Mouse (Mus musculus): ENCODE results near the gene Dnah6. TPM values are rescaled to one million over a fixed set of nuclear protein-coding genes. Genes with fewer than 3 reads are reported as not detected.

Dnah6 gene
- total and polyA plus RNA-seq, 3 experiments = 0.01 to 0.05 TPM; not detected in 1

DNA sequence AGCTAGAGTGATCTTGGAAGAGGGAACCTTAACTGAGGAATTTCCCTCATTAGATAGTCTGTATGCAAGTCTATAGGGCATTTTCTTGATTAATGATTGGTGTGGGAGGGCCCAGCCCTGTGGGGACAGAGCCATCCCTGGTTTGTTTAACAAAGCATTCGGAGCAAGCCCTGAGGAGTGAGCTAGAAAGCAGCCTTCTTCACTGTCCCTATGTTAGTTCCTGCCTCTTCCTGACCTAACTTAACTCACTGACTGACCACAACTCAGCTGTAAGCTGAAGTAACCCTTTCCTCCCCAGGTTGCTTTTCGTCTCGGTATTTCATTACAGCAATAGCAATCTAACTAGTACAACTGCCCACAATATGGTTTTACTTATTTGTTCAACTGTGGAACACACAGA, 39.0 kb downstream of the Dnah6 start:
- 0 out of 2 replicates have a peak, but pooled peaks cover 2% of the 10 kb centered on the region for H3K4me1 ChIP-seq (ENCODE audit: insufficient read depth, low read depth, low read length)
- H3K4me3 ChIP-seq (ENCODE audit: low read depth, low read length) = no peak overlapping the region
- peaks cover 24% of the 10 kb centered on the region for H3K27me3 ChIP-seq (ENCODE audit: insufficient read depth, low read length)
- DNase-seq (ENCODE audit: low spot score) (no peak), ATAC-seq (ENCODE audit: extremely low read depth, insufficient number of reproducible peaks, low FRiP score, poor library complexity, severe bottlenecking) (no peak)
- TF ChIP-seq GATA2 (IDR thresholded peaks at IDR 0.05; ENCODE audit: borderline replicate concordance, low read depth, low read length) = no peak
- TF ChIP-seq GATA1 (IDR thresholded peaks at IDR 0.05; ENCODE audit: borderline replicate concordance, low read length) = no peak
- no peak for TF ChIP-seq TAL1 (conservative IDR thresholded peaks at IDR 0.05; ENCODE audit: low read depth, low read length)
- no peak for TF ChIP-seq CTCF (IDR thresholded peaks at IDR 0.05; ENCODE audit: low read depth, low read length)
- no peak for TF ChIP-seq POLR2AphosphoS5 (IDR thresholded peaks at IDR 0.05; ENCODE audit: insufficient replicate concordance, low read depth, low read length)
- H3K9me3 ChIP-seq (replicated peaks) = no peaks in the 10 kb centered on the region
- no peaks in the 10 kb centered on the region for H3K36me3 ChIP-seq (replicated peaks)

DNA sequence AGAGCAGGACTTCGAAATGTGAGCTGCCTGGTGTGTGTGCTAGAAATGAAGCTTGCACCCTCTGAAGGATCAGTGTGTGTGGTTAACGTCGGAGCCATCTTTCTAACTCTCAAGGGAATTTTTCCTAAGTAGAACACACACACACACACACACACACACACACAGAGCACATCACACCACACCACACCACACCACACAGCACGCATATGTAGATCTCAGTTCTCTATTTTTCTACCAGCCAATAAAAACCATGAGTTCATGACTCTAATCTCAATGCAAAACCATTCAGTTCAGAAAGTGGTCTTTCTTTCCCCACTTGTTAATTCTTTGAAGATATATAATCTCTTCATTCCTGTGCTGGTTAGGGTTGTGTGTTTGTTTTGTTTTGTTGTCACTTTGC, 39.4 kb downstream of the Dnah6 start:
- DNase-seq (ENCODE audit: low spot score) = no peak
- no peak for ATAC-seq (ENCODE audit: extremely low read depth, insufficient number of reproducible peaks, low FRiP score, poor library complexity, severe bottlenecking)

DNA sequence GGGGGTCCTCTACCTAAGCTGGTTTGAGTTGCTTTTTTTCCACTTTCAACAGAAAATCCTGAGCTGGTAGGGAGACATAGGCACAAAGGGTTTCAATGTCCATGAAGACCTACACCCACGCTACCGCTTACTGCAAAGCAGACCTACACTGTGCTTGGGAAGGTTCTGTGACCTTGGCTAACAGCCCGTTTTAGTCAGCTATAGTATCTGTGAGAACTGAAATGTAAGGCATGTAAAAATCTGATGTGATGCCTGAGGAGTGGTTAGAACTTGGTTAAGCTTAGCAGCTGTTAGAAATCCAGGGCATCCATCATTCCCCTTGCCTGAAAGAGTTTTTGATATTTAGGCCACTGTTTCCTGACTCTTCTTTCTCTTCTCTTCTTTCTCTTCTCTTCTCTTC, 46.3 kb downstream of the Dnah6 start:
- H3K4me3 ChIP-seq (ENCODE audit: low read depth, low read length) = no peak overlapping the region
- H3K27me3 ChIP-seq (ENCODE audit: insufficient read depth, low read length) = peaks cover 7% of the 10 kb centered on the region; the same call in 1 of the 2 replicates
- H3K9me3 ChIP-seq (replicated peaks) = no peaks in the 10 kb centered on the region
- H3K4me1 ChIP-seq (ENCODE audit: insufficient read depth, low read depth, low read length) = no peaks in the 10 kb centered on the region
- TF ChIP-seq GATA2 (IDR thresholded peaks at IDR 0.05; ENCODE audit: borderline replicate concordance, low read depth, low read length) = no peak
- no peak for TF ChIP-seq CTCF (IDR thresholded peaks at IDR 0.05; ENCODE audit: low read depth, low read length)
- no peak for TF ChIP-seq GATA1 (IDR thresholded peaks at IDR 0.05; ENCODE audit: borderline replicate concordance, low read length)
- ATAC-seq (ENCODE audit: extremely low read depth, insufficient number of reproducible peaks, low FRiP score, poor library complexity, severe bottlenecking) (no peak), DNase-seq (ENCODE audit: low spot score) (no peak)
- no peaks in the 10 kb centered on the region for H3K36me3 ChIP-seq (replicated peaks)

More for the DNA sequence above, 39.4 kb downstream of the Dnah6 start:
- Histone ChIP-seq H3K27me3 (ENCODE audit: insufficient read depth, low read length) (peaks cover 24% of the 10 kb centered on the region), H3K36me3 (replicated peaks) (no peaks in the 10 kb centered on the region), H3K9me3 (replicated peaks) (no peaks in the 10 kb centered on the region), H3K4me3 (ENCODE audit: low read depth, low read length) (no peak overlapping the region), H3K4me1 (ENCODE audit: insufficient read depth, low read depth, low read length) (0 out of 2 replicates have a peak, but pooled peaks cover 2% of the 10 kb centered on the region)
- TF ChIP-seq TAL1 (conservative IDR thresholded peaks at IDR 0.05; ENCODE audit: low read depth, low read length) (no peak), GATA1 (IDR thresholded peaks at IDR 0.05; ENCODE audit: borderline replicate concordance, low read length) (no peak), GATA2 (IDR thresholded peaks at IDR 0.05; ENCODE audit: borderline replicate concordance, low read depth, low read length) (no peak), CTCF (IDR thresholded peaks at IDR 0.05; ENCODE audit: low read depth, low read length) (no peak), POLR2AphosphoS5 (IDR thresholded peaks at IDR 0.05; ENCODE audit: insufficient replicate concordance, low read depth, low read length) (no peak)

DNA sequence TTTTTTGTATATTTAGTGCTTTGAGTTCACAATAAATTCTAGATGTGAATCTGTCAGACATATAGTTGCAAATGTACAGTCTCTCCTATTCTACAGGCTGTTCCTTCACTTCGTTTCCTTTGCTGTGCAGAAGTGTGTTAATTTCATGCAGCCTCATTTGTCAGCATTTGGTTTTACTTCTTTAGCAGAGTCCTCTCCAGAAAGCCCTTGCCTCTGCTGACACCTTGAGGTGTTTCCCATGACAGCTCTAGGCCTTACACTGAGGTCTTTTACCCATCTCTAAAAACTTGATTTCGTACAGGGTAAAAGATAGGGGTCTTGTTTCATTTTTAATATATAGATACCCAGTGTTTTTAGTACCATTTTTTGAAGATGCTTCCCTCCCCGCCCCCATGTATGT, 54.2 kb downstream of the Dnah6 start:
- H3K27me3 ChIP-seq (ENCODE audit: insufficient read depth, low read length) = peaks cover 6% of the 10 kb centered on the region
- ATAC-seq (ENCODE audit: extremely low read depth, insufficient number of reproducible peaks, low FRiP score, poor library complexity, severe bottlenecking) (no peak), DNase-seq (ENCODE audit: low spot score) (no peak)
- H3K9me3 ChIP-seq (replicated peaks) = no peaks in the 10 kb centered on the region
- TF ChIP-seq POLR2AphosphoS5 (IDR thresholded peaks at IDR 0.05; ENCODE audit: insufficient replicate concordance, low read depth, low read length) (no peak), CTCF (IDR thresholded peaks at IDR 0.05; ENCODE audit: low read depth, low read length) (no peak), GATA1 (IDR thresholded peaks at IDR 0.05; ENCODE audit: borderline replicate concordance, low read length) (no peak), TAL1 (conservative IDR thresholded peaks at IDR 0.05; ENCODE audit: low read depth, low read length) (no peak), GATA2 (IDR thresholded peaks at IDR 0.05; ENCODE audit: borderline replicate concordance, low read depth, low read length) (no peak)
- H3K36me3 ChIP-seq (replicated peaks) = no peaks in the 10 kb centered on the region
- no peak overlapping the region for H3K4me3 ChIP-seq (ENCODE audit: low read depth, low read length)
- H3K4me1 ChIP-seq (ENCODE audit: insufficient read depth, low read depth, low read length) = no peaks in the 10 kb centered on the region

DNA sequence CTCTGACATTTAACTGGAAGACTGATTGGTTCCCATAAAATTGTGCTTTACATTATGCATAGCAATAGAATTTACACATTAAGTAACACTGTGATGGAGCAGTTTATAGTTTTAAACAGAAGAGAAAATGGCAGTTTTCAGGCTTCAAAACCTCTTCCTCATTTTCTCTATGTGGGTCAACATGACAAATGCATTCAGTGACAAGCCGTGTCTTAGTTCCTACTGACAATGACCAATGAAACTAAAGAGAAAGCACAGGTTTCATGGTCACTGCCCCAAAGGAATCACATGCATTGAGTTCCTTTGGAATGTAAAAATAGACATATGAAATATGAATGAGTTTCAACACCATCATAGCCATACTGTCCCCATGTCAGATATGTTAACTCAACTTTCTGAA, 58.5 kb downstream of the Dnah6 start:
- no peaks in the 10 kb centered on the region for H3K36me3 ChIP-seq (replicated peaks)
- DNase-seq (ENCODE audit: low spot score) = no peak
- peaks cover 7% of the 10 kb centered on the region; the same call in 1 of the 2 replicates for H3K4me1 ChIP-seq (ENCODE audit: insufficient read depth, low read depth, low read length)
- H3K4me3 ChIP-seq (ENCODE audit: low read depth, low read length) = no peak overlapping the region
- no peak for ATAC-seq (ENCODE audit: extremely low read depth, insufficient number of reproducible peaks, low FRiP score, poor library complexity, severe bottlenecking)
- TF ChIP-seq TAL1 (conservative IDR thresholded peaks at IDR 0.05; ENCODE audit: low read depth, low read length) = no peak
- TF ChIP-seq POLR2AphosphoS5 (IDR thresholded peaks at IDR 0.05; ENCODE audit: insufficient replicate concordance, low read depth, low read length) = no peak
- TF ChIP-seq GATA1 (IDR thresholded peaks at IDR 0.05; ENCODE audit: borderline replicate concordance, low read length) = no peak
- no peak for TF ChIP-seq CTCF (IDR thresholded peaks at IDR 0.05; ENCODE audit: low read depth, low read length)
- TF ChIP-seq GATA2 (IDR thresholded peaks at IDR 0.05; ENCODE audit: borderline replicate concordance, low read depth, low read length) = no peak
- peaks cover 15% of the 10 kb centered on the region; the same call in 1 of the 2 replicates for H3K27me3 ChIP-seq (ENCODE audit: insufficient read depth, low read length)
- H3K9me3 ChIP-seq (replicated peaks) = no peaks in the 10 kb centered on the region

DNA sequence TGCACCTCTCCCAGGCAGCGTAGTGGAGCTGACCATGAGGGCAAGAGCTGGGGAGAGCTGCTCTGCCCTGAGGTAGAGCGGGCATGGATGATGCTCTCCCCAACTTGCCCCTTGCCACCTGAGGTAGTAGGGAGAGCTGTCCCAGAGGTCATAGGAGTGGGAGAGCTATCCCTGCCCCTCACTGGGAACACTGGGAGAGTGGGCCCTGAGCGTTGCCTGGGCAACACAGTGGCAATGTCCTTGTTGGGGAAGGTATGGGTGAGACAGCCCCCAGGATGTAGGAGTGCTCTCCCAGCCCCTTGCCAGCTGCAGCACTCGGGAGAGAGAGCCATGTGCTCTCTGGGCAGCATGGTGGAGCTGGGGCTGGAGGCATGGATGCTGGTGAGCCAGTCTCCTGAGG, 60.1 kb downstream of the Dnah6 start:
- H3K9me3 ChIP-seq (replicated peaks) = no peaks in the 10 kb centered on the region
- peaks cover 7% of the 10 kb centered on the region; the same call in 1 of the 2 replicates for H3K4me1 ChIP-seq (ENCODE audit: insufficient read depth, low read depth, low read length)
- DNase-seq (ENCODE audit: low spot score) = no peak
- H3K4me3 ChIP-seq (ENCODE audit: low read depth, low read length) = no peak overlapping the region
- no peak for TF ChIP-seq POLR2AphosphoS5 (IDR thresholded peaks at IDR 0.05; ENCODE audit: insufficient replicate concordance, low read depth, low read length)
- TF ChIP-seq GATA1 (IDR thresholded peaks at IDR 0.05; ENCODE audit: borderline replicate concordance, low read length) = no peak
- no peak for TF ChIP-seq TAL1 (conservative IDR thresholded peaks at IDR 0.05; ENCODE audit: low read depth, low read length)
- TF ChIP-seq GATA2 (IDR thresholded peaks at IDR 0.05; ENCODE audit: borderline replicate concordance, low read depth, low read length) = no peak
- TF ChIP-seq CTCF (IDR thresholded peaks at IDR 0.05; ENCODE audit: low read depth, low read length) = no peak
- peaks cover 19% of the 10 kb centered on the region; the same call in 1 of the 2 replicates for H3K27me3 ChIP-seq (ENCODE audit: insufficient read depth, low read length)
- no peaks in the 10 kb centered on the region for H3K36me3 ChIP-seq (replicated peaks)
- ATAC-seq (ENCODE audit: extremely low read depth, insufficient number of reproducible peaks, low FRiP score, poor library complexity, severe bottlenecking) = no peak

Data from G1E (cell line).